Mouse (Mus musculus): ENCODE data around the gene Grik4.

- TF ChIP-seq CTCF (IDR thresholded peaks at IDR 0.05; ENCODE audit: borderline replicate concordance, extremely low read depth, insufficient read depth, insufficient read length) (no peak), POLR2A (IDR thresholded peaks at IDR 0.05; ENCODE audit: borderline replicate concordance, extremely low read depth, insufficient read depth, insufficient read length, poor library complexity, severe bottlenecking) (no peak)
Observed at GRCm38 (mm10) chr9:42809146-42809545, 135.1 kb downstream of the Grik4 start.

Measured in brain, embryonic 14.5 days (tissue).